Mouse (Mus musculus) spleen, adult 2 months (tissue): ENCODE measurements around the gene Havcr1.

Experiments used
- CTCF ChIP-seq: fragments of 200-500 bp; IDR thresholded peaks from 2 replicates; pipeline ENCODE4 v1.5.1; 2011; ENCODE audit warnings: mild to moderate bottlenecking, inconsistent platforms; ENCODE audit not compliant: insufficient read depth, insufficient read length, insufficient replicate concordance; ENCODE audit errors: extremely low read depth
- POLR2A ChIP-seq: fragments of 200-500 bp; IDR thresholded peaks from 2 replicates; pipeline ENCODE4 v1.6.1; 2011; ENCODE audit warnings: low read depth, low read length, inconsistent platforms

DNA sequence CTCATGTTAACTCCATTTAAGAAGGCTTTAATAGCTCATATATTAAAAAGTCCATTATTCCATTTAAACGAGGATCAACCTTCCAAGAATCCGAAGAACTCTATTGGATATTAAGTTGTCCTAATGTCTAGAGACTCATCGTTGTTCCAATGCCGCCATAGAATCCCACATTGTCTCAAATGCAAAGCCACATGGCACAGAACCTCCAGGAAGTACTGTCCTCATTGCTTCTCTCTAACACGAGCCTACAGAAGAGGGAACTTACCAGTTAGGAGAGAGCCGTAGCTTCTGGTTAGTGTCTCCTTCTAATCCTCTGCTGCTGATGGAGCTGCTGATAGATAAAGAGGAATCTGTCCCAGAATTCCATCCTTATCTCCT lies 36.6 kb upstream of the Havcr1 start:
- TF ChIP-seq POLR2A: no peak
- TF ChIP-seq CTCF: no peak
